Mouse (Mus musculus) CH12F3 (cell line): ENCODE measurements around the gene Patj.
"Not testable (repeated sequence)": the region's sequence is repeated elsewhere in the genome, so short reads cannot be mapped to it uniquely, and the experiment has no call there.

Source experiments
- in situ Hi-C: fragments of 300-500 bp; cut with MboI; formaldehyde crosslinking; loops from 2 replicates; pipeline ENCODE4 v1.14.3; 2020; ENCODE audit warnings: low sequenced_read_pairs

Patj gene

GRCm38 (mm10) chr4:98566741-98567140, 171.2 kb downstream of the Patj start:
- in situ Hi-C loops, result no loop called here

GRCm38 (mm10) chr4:98567457-98567856, 171.9 kb downstream of the Patj start:
- in situ Hi-C loops, result no loop called here

GRCm38 (mm10) chr4:98569904-98570303, 174.3 kb downstream of the Patj start:
- in situ Hi-C loops, result no loop called here

GRCm38 (mm10) chr4:98577275-98577674, 181.7 kb downstream of the Patj start:
- in situ Hi-C loops, result no loop called here

GRCm38 (mm10) chr4:98577957-98578541, 182.5 kb downstream of the Patj start:
- in situ Hi-C loops, result no loop called here

GRCm38 (mm10) chr4:98581456-98581855, 185.9 kb downstream of the Patj start:
- in situ Hi-C loops, result no loop called here

GRCm38 (mm10) chr4:98584023-98584422, 188.4 kb downstream of the Patj start:
- in situ Hi-C loops, result no loop called here

- in situ Hi-C loops, result no loop called here
Measured at GRCm38 (mm10) chr4:98586303-98586702, 190.7 kb downstream of the Patj start.

- in situ Hi-C loops, result no loop called here
Measured at GRCm38 (mm10) chr4:98587686-98588085, 192.1 kb downstream of the Patj start.

- in situ Hi-C loops, result no loop called here
Measured at GRCm38 (mm10) chr4:98593961-98594360, 198.4 kb downstream of the Patj start.

GRCm38 (mm10) chr4:98598546-98598971, 203.0 kb downstream of the Patj start:
- in situ Hi-C loops, result no loop called here

- in situ Hi-C loops, result no loop called here
Measured at GRCm38 (mm10) chr4:98599358-98599757, 203.8 kb downstream of the Patj start.

- in situ Hi-C loops, result no loop called here
Measured at GRCm38 (mm10) chr4:98603131-98603530, 207.5 kb downstream of the Patj start.

GRCm38 (mm10) chr4:98610501-98610900, 214.9 kb downstream of the Patj start:
- in situ Hi-C loops, result no loop called here

- in situ Hi-C loops, result no loop called here
Measured at GRCm38 (mm10) chr4:98614395-98614794, 218.8 kb downstream of the Patj start.

GRCm38 (mm10) chr4:98619199-98619598, 223.6 kb downstream of the Patj start:
- in situ Hi-C loops, result no loop called here

GRCm38 (mm10) chr4:98620986-98621784, 225.6 kb downstream of the Patj start:
- in situ Hi-C loops, result no loop called here

- in situ Hi-C loops, result no loop called here
Measured at GRCm38 (mm10) chr4:98622180-98622579, 226.6 kb downstream of the Patj start.

- in situ Hi-C loops, result no loop called here
Measured at GRCm38 (mm10) chr4:98622996-98623673, 227.6 kb downstream of the Patj start.

- in situ Hi-C loops, result no loop called here
Measured at GRCm38 (mm10) chr4:98628286-98628685, 232.7 kb downstream of the Patj start.

GRCm38 (mm10) chr4:98629217-98629616, 233.6 kb downstream of the Patj start:
- in situ Hi-C loops, result not testable (repeated sequence)
